Mouse (Mus musculus) macrophage (primary cell): ENCODE results near the gene Smarca5. TPM values are rescaled to one million over a fixed set of nuclear protein-coding genes. Genes with fewer than 3 reads are reported as not detected.
A peak's percentile ranks its signal among the peaks of the same experiment; 100 is the strongest.
"Not testable (repeated sequence)": the region's sequence is repeated elsewhere in the genome, so short reads cannot be mapped to it uniquely, and the experiment has no call there.

Experiments used
- H3K27ac ChIP-seq: fragments of 350-480 bp; formaldehyde crosslinking; 2 replicates; pipeline ENCODE4 v1.9.0; 2021
- H3K36me3 ChIP-seq: fragments of 350-480 bp; formaldehyde crosslinking; 2 replicates; pipeline ENCODE4 v1.9.0; 2021; ENCODE audit errors: inconsistent target
- H3K4me3 ChIP-seq: fragments of 350-480 bp; formaldehyde crosslinking; 2 replicates; pipeline ENCODE4 v1.9.0; 2021; ENCODE audit errors: inconsistent target
- H3K79me2 ChIP-seq: fragments of 350-480 bp; formaldehyde crosslinking; 2 replicates; pipeline ENCODE4 v1.9.0; 2021; ENCODE audit errors: inconsistent target
- WGBS: methylation state at CpG from one replicate; pipeline ENCODE4 v1.1.7; 2026; ENCODE audit warnings: inconsistent platforms; ENCODE audit not compliant: missing documents; 5-methylcytosine and 5-hydroxymethylcytosine counted together
- polyA plus RNA-seq: library from polyadenylated mRNA; stranded (reverse); fragments of 250-400 nt; gene quantifications from 3 replicates; pipeline ENCODE4 v1.2.4, GENCODE M21; 2018; ENCODE audit warnings: inconsistent platforms
- total RNA-seq, 78 experiments: library from RNA; depleted of rRNA; stranded (reverse); fragments of 250-400 nt; gene quantifications; 1 replicate in 9 of 78; 2 replicates in 24 of 78; 3 replicates in 43 of 78; 4 replicates in 2 of 78; pipeline ENCODE4 v1.2.4; 2018; ENCODE audit warnings: inconsistent platforms in 56 of 78

The Smarca5 gene
- total RNA-seq (2018; cell fraction: chromatin; rRNA removed), result 100 to 1,000 TPM in 6 of 26 experiments, 10 to 100 TPM in 20; 51.3 to 143 (median 79.0) TPM
- total RNA-seq (2018; cell fraction: cytosol; rRNA removed), result 10 to 100 TPM; 24.3 to 45.9 (median 31.6) TPM
- total RNA-seq (2018; cell fraction: nucleus; rRNA removed), result 10 to 100 TPM; 38.2 to 82.2 (median 53.5) TPM
- 23.7 to 43.7 TPM (median 31.2 TPM) in 3 replicates for polyA plus RNA-seq

- not testable (repeated sequence) for H3K36me3 ChIP-seq
- Histone ChIP-seq H3K27ac (peak within 1 kb of the TSS; percentile 68), H3K79me2 (peaks cover 41% of the 10 kb centered on the region), H3K4me3 (peak within 1 kb of the TSS; percentile 79)
- under 1% methylated on average over 62 of the region's 91 CpGs for WGBS
Observed at GRCm38 (mm10) chr8:80739155-80739924, at the start of gene Smarca5. TSS of gene Smarca5 (minus strand) at chr8:80739497.

- Histone ChIP-seq H3K4me3 (no peak overlapping the region), H3K36me3 (peaks cover 5% of the 10 kb centered on the region; the same call in 1 of the 2 replicates), H3K27ac (no peak overlapping the region), H3K79me2 (no peaks in the 10 kb centered on the region)
- WGBS, result 87% methylated on average over 8 of the region's 9 CpGs
Observed at GRCm38 (mm10) chr8:80784559-80784958, 45.3 kb upstream of the Smarca5 start.

- H3K27ac ChIP-seq, result no peak overlapping the region
- H3K36me3 ChIP-seq, result peaks cover 5% of the 10 kb centered on the region; the same call in 1 of the 2 replicates
- H3K79me2 ChIP-seq, result no peaks in the 10 kb centered on the region
- WGBS, result 86% methylated on average over 4 of the region's 4 CpGs
- no peak overlapping the region for H3K4me3 ChIP-seq
Observed at GRCm38 (mm10) chr8:80783271-80783670, 44.0 kb upstream of the Smarca5 start.

DNA sequence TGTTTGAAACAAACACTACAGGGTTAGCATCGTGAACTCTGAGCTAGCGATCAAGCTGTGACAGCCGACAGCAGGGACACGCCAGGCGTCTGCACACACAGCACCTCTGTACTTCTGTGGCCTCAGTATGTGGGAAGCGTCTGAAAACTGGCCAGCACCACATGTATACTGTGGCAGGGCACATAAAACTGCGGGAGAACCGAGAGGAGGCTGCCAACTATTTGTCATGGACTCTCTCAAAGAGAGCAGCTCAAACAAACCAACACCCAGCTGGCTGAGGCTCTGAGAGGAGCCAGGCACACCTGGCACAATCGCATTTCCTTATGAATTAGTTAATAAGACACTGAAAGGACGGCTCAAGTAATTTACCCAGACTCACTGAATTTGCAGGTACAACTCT, 42.0 kb upstream of the Smarca5 start:
- no peak overlapping the region for H3K27ac ChIP-seq
- H3K4me3 ChIP-seq, result no peak overlapping the region
- WGBS, result 94% methylated on average over 10 of the region's 10 CpGs
- no peaks in the 10 kb centered on the region for H3K79me2 ChIP-seq
- peaks cover 10% of the 10 kb centered on the region; the same call in 1 of the 2 replicates for H3K36me3 ChIP-seq

DNA sequence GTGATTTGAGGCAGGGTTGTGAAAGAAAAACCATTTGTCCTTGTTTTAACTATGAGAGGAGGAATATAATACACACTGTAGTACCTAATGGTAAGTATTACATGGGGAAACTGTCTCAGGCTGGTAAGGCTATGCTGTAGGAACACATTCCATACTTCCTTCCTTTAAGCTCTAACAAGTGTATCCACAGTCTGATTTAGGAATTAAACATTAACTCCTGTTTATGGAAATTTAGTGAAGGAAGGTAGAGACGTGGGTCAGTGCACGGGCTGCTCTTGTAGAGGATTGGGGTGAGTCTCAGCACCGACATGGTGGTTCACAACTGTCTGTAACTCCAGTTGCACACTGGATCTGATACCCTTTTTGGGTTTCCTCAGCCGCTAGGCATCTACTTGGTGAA, 41.0 kb upstream of the Smarca5 start:
- H3K4me3 ChIP-seq, result no peak overlapping the region
- no peaks in the 10 kb centered on the region for H3K79me2 ChIP-seq
- H3K36me3 ChIP-seq, result peaks cover 10% of the 10 kb centered on the region; the same call in 1 of the 2 replicates
- no peak overlapping the region for H3K27ac ChIP-seq
- 98% methylated on average over 4 of the region's 4 CpGs for WGBS

GRCm38 (mm10) chr8:80776436-80776835, 37.1 kb upstream of the Smarca5 start:
- 94% methylated on average over 8 of the region's 8 CpGs for WGBS
- Histone ChIP-seq H3K36me3 (peaks cover 5% of the 10 kb centered on the region; the same call in 1 of the 2 replicates), H3K27ac (no peak overlapping the region), H3K79me2 (no peaks in the 10 kb centered on the region), H3K4me3 (no peak overlapping the region)

GRCm38 (mm10) chr8:80772732-80773460, 33.6 kb upstream of the Smarca5 start:
- Histone ChIP-seq H3K36me3 (peaks cover 8% of the 10 kb centered on the region; the same call in 1 of the 2 replicates), H3K79me2 (no peaks in the 10 kb centered on the region), H3K27ac (no peak overlapping the region), H3K4me3 (no peak overlapping the region)
- WGBS, result 72% methylated on average over 4 of the region's 4 CpGs

DNA sequence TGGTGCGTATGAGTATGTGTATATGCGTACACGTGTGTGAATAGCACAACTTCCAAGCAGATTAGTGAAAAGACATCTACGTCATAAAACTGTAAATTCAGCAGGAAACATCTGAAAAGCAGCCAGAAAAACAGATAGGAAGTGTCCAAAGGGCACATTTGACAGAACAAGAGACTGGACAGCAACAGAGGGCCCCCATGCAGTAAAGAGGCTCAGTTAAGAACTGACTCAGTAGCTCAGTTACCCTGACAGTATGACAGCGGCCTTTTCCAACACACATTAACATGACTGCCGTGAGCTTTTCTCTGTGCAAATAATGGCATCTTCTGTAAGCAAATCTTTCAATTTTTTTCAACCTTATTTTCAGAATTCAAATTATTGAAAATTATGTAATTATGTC, 29.2 kb upstream of the Smarca5 start:
- Histone ChIP-seq H3K36me3 (peaks cover 11% of the 10 kb centered on the region; the same call in 1 of the 2 replicates), H3K79me2 (no peaks in the 10 kb centered on the region), H3K27ac (no peak overlapping the region), H3K4me3 (no peak overlapping the region)
- WGBS, result 95% methylated on average over 6 of the region's 6 CpGs

GRCm38 (mm10) chr8:80753017-80753715, 13.9 kb upstream of the Smarca5 start:
- 37% methylated on average over 9 of the region's 9 CpGs for WGBS
- Histone ChIP-seq H3K36me3 (no peaks in the 10 kb centered on the region), H3K79me2 (no peaks in the 10 kb centered on the region), H3K27ac (no peak overlapping the region), H3K4me3 (no peak overlapping the region)

DNA sequence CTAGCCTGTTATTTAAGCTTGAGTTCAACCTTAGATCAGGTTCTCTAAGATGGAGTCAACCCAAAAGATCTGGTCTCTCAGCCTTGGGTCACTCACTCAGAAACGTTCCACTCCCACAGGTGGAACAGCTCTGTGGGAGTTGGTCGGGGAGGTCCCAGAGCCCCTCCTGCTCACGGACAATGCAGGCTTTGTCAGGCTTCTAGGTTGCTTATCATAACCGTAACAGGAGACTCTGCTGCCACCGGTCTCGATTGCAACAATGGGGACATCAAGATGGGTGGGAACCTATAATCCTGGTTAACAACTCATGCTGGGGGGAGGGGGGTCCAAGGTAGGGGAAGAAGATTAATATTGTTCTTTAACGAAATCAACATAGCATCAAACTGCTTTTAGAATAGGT, 13.1 kb upstream of the Smarca5 start:
- Histone ChIP-seq H3K36me3 (no peaks in the 10 kb centered on the region), H3K27ac (no peak overlapping the region), H3K79me2 (no peaks in the 10 kb centered on the region), H3K4me3 (no peak overlapping the region)
- WGBS, result 77% methylated on average over 7 of the region's 7 CpGs

GRCm38 (mm10) chr8:80749091-80749490, 9.8 kb upstream of the Smarca5 start:
- Histone ChIP-seq H3K27ac (no peak overlapping the region), H3K36me3 (no peaks in the 10 kb centered on the region), H3K4me3 (no peak overlapping the region), H3K79me2 (no peaks in the 10 kb centered on the region)
- whole genome bisulfite sequencing, result 94% methylated on average over 4 of the region's 4 CpGs

DNA sequence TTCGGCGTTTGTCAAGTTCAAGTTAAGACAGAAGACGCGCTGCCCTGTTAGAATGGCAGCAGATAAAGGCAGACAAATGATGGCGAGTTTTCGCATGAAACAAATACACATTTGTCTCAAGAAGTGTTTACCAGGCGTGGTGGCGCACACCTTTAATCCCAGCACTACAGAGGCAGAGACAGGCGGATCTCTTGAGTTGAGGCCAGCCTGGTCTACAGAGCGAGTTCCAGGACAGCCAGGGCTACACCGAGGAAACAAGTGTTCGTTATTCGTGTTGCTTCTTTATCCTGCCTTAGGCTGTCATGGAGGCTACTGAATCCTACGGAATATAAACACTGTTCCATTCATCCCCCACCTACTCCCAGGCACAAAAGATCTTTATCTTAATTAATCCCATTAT, 635 bp upstream of the Smarca5 start:
- peaks cover 35% of the 10 kb centered on the region for H3K79me2 ChIP-seq
- 26% methylated on average over 14 of the region's 14 CpGs for WGBS
- H3K4me3 ChIP-seq, result peak overlapping the region; percentile 63
- H3K27ac ChIP-seq, result peak overlapping the region; percentile 68
- no peaks in the 10 kb centered on the region for H3K36me3 ChIP-seq

DNA sequence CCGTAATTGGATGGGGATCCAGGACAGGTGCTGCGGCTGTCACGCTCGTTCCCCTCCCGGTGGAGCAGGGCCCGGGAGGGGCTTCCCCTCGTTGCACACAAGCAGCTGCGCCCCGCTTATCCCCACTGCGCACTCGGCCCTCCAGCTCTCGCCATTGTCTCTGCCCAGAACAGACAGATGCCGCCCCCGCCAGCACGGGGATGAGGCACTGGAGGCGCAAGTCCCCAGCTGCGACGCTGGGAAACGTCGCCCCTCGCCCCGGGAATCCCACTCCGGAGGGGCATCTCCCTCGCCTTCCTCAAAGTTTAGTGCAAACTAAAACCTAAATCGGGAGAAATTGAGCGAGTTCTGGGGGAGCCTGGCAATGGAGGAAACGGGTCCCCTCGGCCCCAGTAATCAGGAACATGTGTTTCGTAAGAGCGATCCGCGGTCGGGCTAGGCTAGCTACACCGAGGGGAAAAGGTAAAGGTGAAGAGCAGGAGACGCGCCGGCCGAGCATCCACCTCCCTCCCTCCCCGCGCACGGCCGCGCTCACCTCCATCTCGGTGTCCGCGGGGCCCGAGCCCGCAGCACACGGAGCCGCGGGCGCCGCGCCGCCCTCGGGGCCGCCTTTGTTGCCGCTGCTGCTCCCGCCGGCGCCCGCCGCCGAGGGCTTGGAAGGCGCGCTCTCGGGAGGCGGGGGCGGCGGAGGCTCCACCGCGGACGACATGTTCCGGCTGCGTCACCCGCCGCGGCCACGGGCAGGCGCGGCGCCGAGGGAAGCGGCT, 726 bp downstream of the Smarca5 start:
- H3K27ac ChIP-seq, result peak overlapping the region; percentile 40
- H3K36me3 ChIP-seq, result no peaks in the 10 kb centered on the region
- under 1% methylated on average over 75 of the region's 84 CpGs for WGBS
- peak overlapping the region; percentile 79 for H3K4me3 ChIP-seq
- H3K79me2 ChIP-seq, result peaks cover 48% of the 10 kb centered on the region

GRCm38 (mm10) chr8:80738046-80738387, 1.3 kb downstream of the Smarca5 start:
- 7% methylated on average over 5 of the region's 5 CpGs for WGBS
- H3K27ac ChIP-seq, result no peak overlapping the region; the same call in 1 of the 2 replicates

More at GRCm38 (mm10) chr8:80738046-80738387, 1.3 kb downstream of the Smarca5 start:
- Histone ChIP-seq H3K36me3 (no peaks in the 10 kb centered on the region), H3K4me3 (peak overlapping the region; percentile 79), H3K79me2 (peaks cover 53% of the 10 kb centered on the region)
